Mouse (Mus musculus): ENCODE data around the gene Mapk3. TPM values are rescaled to one million over a fixed set of nuclear protein-coding genes. Genes with fewer than 3 reads are reported as not detected.

The Mapk3 gene
- polyA plus RNA-seq, 1 experiment = 117 TPM

- Histone ChIP-seq H3K4me1 (ENCODE audit: control insufficient read depth, insufficient read depth, low read length) (peaks cover 4% of the 10 kb centered on the region; the same call in 1 of the 2 replicates), H3K4me3 (replicated peaks; ENCODE audit: control insufficient read depth, low read depth, low read length) (no peak overlapping the region), H3K27ac (ENCODE audit: control insufficient read depth, insufficient read depth, low read depth, low read length, poor library complexity) (no peak overlapping the region)
- TF ChIP-seq CTCF (IDR thresholded peaks at IDR 0.05; ENCODE audit: control insufficient read depth, insufficient read depth, low read length) = no peak
- TF ChIP-seq POLR2A (IDR thresholded peaks at IDR 0.05; ENCODE audit: borderline replicate concordance, control insufficient read depth, low read depth, low read length) = no peak
Observed at GRCm38 (mm10) chr7:126803751-126804150, 44.4 kb downstream of the Mapk3 start.

GRCm38 (mm10) chr7:126806956-126807355 lies 47.6 kb downstream of the Mapk3 start:
- WGBS = 70% methylated on average over 6 of the region's 6 CpGs
- no peak for TF ChIP-seq POLR2A (IDR thresholded peaks at IDR 0.05; ENCODE audit: borderline replicate concordance, control insufficient read depth, low read depth, low read length)
- no peak for TF ChIP-seq CTCF (IDR thresholded peaks at IDR 0.05; ENCODE audit: control insufficient read depth, insufficient read depth, low read length)
- peaks cover 4% of the 10 kb centered on the region for H3K4me1 ChIP-seq (ENCODE audit: control insufficient read depth, insufficient read depth, low read length)
- H3K27ac ChIP-seq (ENCODE audit: control insufficient read depth, insufficient read depth, low read depth, low read length, poor library complexity) = no peak overlapping the region
- no peak overlapping the region for H3K4me3 ChIP-seq (replicated peaks; ENCODE audit: control insufficient read depth, low read depth, low read length)

- no peak for TF ChIP-seq CTCF (IDR thresholded peaks at IDR 0.05; ENCODE audit: control insufficient read depth, insufficient read depth, low read length)
- no peak for TF ChIP-seq POLR2A (IDR thresholded peaks at IDR 0.05; ENCODE audit: borderline replicate concordance, control insufficient read depth, low read depth, low read length)
- peak overlapping the region; percentile 2 for H3K4me3 ChIP-seq (replicated peaks; ENCODE audit: control insufficient read depth, low read depth, low read length)
- peaks cover 4% of the 10 kb centered on the region for H3K4me1 ChIP-seq (ENCODE audit: control insufficient read depth, insufficient read depth, low read length)
- H3K27ac ChIP-seq (ENCODE audit: control insufficient read depth, insufficient read depth, low read depth, low read length, poor library complexity) = no peak overlapping the region
- WGBS = 61% methylated on average over 4 of the region's 4 CpGs
Observed at GRCm38 (mm10) chr7:126807405-126807804, 48.0 kb downstream of the Mapk3 start.

- Histone ChIP-seq H3K4me3 (replicated peaks; ENCODE audit: control insufficient read depth, low read depth, low read length) (peak overlapping the region; percentile 71), H3K4me1 (ENCODE audit: control insufficient read depth, insufficient read depth, low read length) (peaks cover 4% of the 10 kb centered on the region), H3K27ac (ENCODE audit: control insufficient read depth, insufficient read depth, low read depth, low read length, poor library complexity) (0 out of 2 replicates have a peak overlapping the region, but pooled peaks have one; percentile 7)
- WGBS = 1% methylated on average over 43 of the region's 43 CpGs
- no peak for TF ChIP-seq CTCF (IDR thresholded peaks at IDR 0.05; ENCODE audit: control insufficient read depth, insufficient read depth, low read length)
- peak; percentile 46; the same call in 1 of the 2 replicates for TF ChIP-seq POLR2A (IDR thresholded peaks at IDR 0.05; ENCODE audit: borderline replicate concordance, control insufficient read depth, low read depth, low read length)
Observed at GRCm38 (mm10) chr7:126808703-126809455, 49.5 kb downstream of the Mapk3 start.

- no peak overlapping the region for H3K4me3 ChIP-seq (replicated peaks; ENCODE audit: control insufficient read depth, low read depth, low read length)
- peaks cover 4% of the 10 kb centered on the region for H3K4me1 ChIP-seq (ENCODE audit: control insufficient read depth, insufficient read depth, low read length)
- no peak overlapping the region for H3K27ac ChIP-seq (ENCODE audit: control insufficient read depth, insufficient read depth, low read depth, low read length, poor library complexity)
- no peak for TF ChIP-seq POLR2A (IDR thresholded peaks at IDR 0.05; ENCODE audit: borderline replicate concordance, control insufficient read depth, low read depth, low read length)
- TF ChIP-seq CTCF (IDR thresholded peaks at IDR 0.05; ENCODE audit: control insufficient read depth, insufficient read depth, low read length) = no peak
- WGBS = 67% methylated on average over 5 of the region's 5 CpGs
Observed at GRCm38 (mm10) chr7:126809723-126810369, 50.4 kb downstream of the Mapk3 start.

Other genes with a start within 250 kb of the Mapk3 start
- gene Eif3c, start 193.2 kb upstream of the Mapk3 start, polyA plus RNA-seq (2011; ENCODE audit: insufficient read depth, insufficient read length, low replicate concordance, missing spikeins) = 52.3 and 90.2 TPM in 2 replicates
- 21.2 and 45.7 TPM in 2 replicates for gene Apobr, start 174.7 kb upstream of the Mapk3 start, polyA plus RNA-seq (2011; ENCODE audit: insufficient read depth, insufficient read length, low replicate concordance, missing spikeins)
- 98.2 and 269 TPM in 2 replicates for gene Cln3, start 173.8 kb upstream of the Mapk3 start, polyA plus RNA-seq (2011; ENCODE audit: insufficient read depth, insufficient read length, low replicate concordance, missing spikeins)
- 1.9 and 6.0 TPM in 2 replicates for gene Il27, start 164.7 kb upstream of the Mapk3 start, polyA plus RNA-seq (2011; ENCODE audit: insufficient read depth, insufficient read length, low replicate concordance, missing spikeins)
- gene Nupr1, start 128.7 kb upstream of the Mapk3 start, polyA plus RNA-seq (2011; ENCODE audit: insufficient read depth, insufficient read length, low replicate concordance, missing spikeins) = 28.1 and 37.6 TPM in 2 replicates
- 25.8 and 27.0 TPM in 2 replicates for gene Sgf29, start 110.3 kb upstream of the Mapk3 start, polyA plus RNA-seq (2011; ENCODE audit: insufficient read depth, insufficient read length, low replicate concordance, missing spikeins)
- 14.2 and 34.1 TPM in 2 replicates for gene Sult1a1, start 83.2 kb upstream of the Mapk3 start, polyA plus RNA-seq (2011; ENCODE audit: insufficient read depth, insufficient read length, low replicate concordance, missing spikeins)
- gene Bola2, start 64.2 kb upstream of the Mapk3 start, polyA plus RNA-seq (2011; ENCODE audit: insufficient read depth, insufficient read length, low replicate concordance, missing spikeins) = 77.8 and 182 TPM in 2 replicates
- 5.0 and 11.1 TPM in 2 replicates for gene Slx1b, start 63.8 kb upstream of the Mapk3 start, polyA plus RNA-seq (2011; ENCODE audit: insufficient read depth, insufficient read length, low replicate concordance, missing spikeins)
- gene Coro1a, start 51.8 kb upstream of the Mapk3 start, polyA plus RNA-seq (2011; ENCODE audit: insufficient read depth, insufficient read length, low replicate concordance, missing spikeins) = 370 and 776 TPM in 2 replicates
- 20.1 and 40.1 TPM in 2 replicates for gene Gdpd3, start 6.7 kb downstream of the Mapk3 start, polyA plus RNA-seq (2011; ENCODE audit: insufficient read depth, insufficient read length, low replicate concordance, missing spikeins)
- 236 and 411 TPM in 2 replicates for gene Ypel3, start 17.4 kb downstream of the Mapk3 start, polyA plus RNA-seq (2011; ENCODE audit: insufficient read depth, insufficient read length, low replicate concordance, missing spikeins)
- 7.5 and 13.7 TPM in 2 replicates for gene Tbx6, start 21.9 kb downstream of the Mapk3 start, polyA plus RNA-seq (2011; ENCODE audit: insufficient read depth, insufficient read length, low replicate concordance, missing spikeins)
- gene Ppp4c, start 32.9 kb downstream of the Mapk3 start, polyA plus RNA-seq (2011; ENCODE audit: insufficient read depth, insufficient read length, low replicate concordance, missing spikeins) = 90.6 and 130 TPM in 2 replicates
- 1.9 TPM in 1 of 2 replicates, not detected in the other for gene Fam57b, start 38.1 kb downstream of the Mapk3 start, polyA plus RNA-seq (2011; ENCODE audit: insufficient read depth, insufficient read length, low replicate concordance, missing spikeins)
- not detected in 2 replicates for gene 4930451I11Rik, start 72.0 kb downstream of the Mapk3 start, polyA plus RNA-seq (2011; ENCODE audit: insufficient read depth, insufficient read length, low replicate concordance, missing spikeins)
- gene Doc2a, start 87.8 kb downstream of the Mapk3 start, polyA plus RNA-seq (2011; ENCODE audit: insufficient read depth, insufficient read length, low replicate concordance, missing spikeins) = not detected in 2 replicates
- 77.2 and 107 TPM in 2 replicates for gene Hirip3, start 102.4 kb downstream of the Mapk3 start, polyA plus RNA-seq (2011; ENCODE audit: insufficient read depth, insufficient read length, low replicate concordance, missing spikeins)
- gene Ino80e, start 102.8 kb downstream of the Mapk3 start, polyA plus RNA-seq (2011; ENCODE audit: insufficient read depth, insufficient read length, low replicate concordance, missing spikeins) = 38.1 and 59.7 TPM in 2 replicates
- 113 and 149 TPM in 2 replicates for gene Taok2, start 125.1 kb downstream of the Mapk3 start, polyA plus RNA-seq (2011; ENCODE audit: insufficient read depth, insufficient read length, low replicate concordance, missing spikeins)
- gene Tmem219, start 163.3 kb downstream of the Mapk3 start, polyA plus RNA-seq (2011; ENCODE audit: insufficient read depth, insufficient read length, low replicate concordance, missing spikeins) = 39.9 and 76.2 TPM in 2 replicates
- 4.0 and 17.3 TPM in 2 replicates for gene Kctd13, start 169.3 kb downstream of the Mapk3 start, polyA plus RNA-seq (2011; ENCODE audit: insufficient read depth, insufficient read length, low replicate concordance, missing spikeins)
- gene Asphd1, start 190.0 kb downstream of the Mapk3 start, polyA plus RNA-seq (2011; ENCODE audit: insufficient read depth, insufficient read length, low replicate concordance, missing spikeins) = not detected in 2 replicates
- gene Sez6l2, start 191.0 kb downstream of the Mapk3 start, polyA plus RNA-seq (2011; ENCODE audit: insufficient read depth, insufficient read length, low replicate concordance, missing spikeins) = 0.83 and 3.5 TPM in 2 replicates
- gene Cdipt, start 216.3 kb downstream of the Mapk3 start, polyA plus RNA-seq (2011; ENCODE audit: insufficient read depth, insufficient read length, low replicate concordance, missing spikeins) = 51.4 and 89.1 TPM in 2 replicates
- 2.3 and 2.4 TPM in 2 replicates for gene Cdiptos, start 216.5 kb downstream of the Mapk3 start, polyA plus RNA-seq (2011; ENCODE audit: insufficient read depth, insufficient read length, low replicate concordance, missing spikeins)

Measured in bone marrow, adult 2 months (tissue).